Comparison of ENCODE assay signal across 9 mouse cellular contexts in the genomic region with DNA sequence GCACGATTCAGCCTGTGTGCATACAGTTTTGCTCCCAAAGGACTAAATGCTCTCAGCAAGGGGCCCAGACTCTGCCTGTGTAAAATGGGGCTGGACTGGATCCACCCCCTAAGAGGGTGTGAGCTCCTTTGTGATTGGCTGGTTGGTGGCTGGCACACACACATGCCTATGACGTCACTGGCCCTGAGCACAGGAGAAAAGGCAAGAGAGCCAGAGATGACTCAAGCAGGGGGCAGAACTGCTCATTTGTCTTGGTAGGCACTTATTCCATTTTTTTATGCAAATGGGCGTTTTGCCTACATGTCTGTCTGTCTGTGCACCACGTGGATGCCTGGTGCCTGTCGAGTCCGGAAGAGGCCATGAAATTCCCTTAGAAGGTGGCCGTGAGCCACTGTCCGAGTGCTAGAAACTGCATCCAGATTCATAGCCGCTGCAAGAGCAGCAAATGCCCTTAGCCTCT. TPM values are rescaled to one million over a fixed set of nuclear protein-coding genes. Genes with fewer than 3 reads are reported as not detected.
DNase-seq lines count a peak whose midpoint lies in the region; ATAC-seq and TF ChIP-seq lines count a peak whose summit lies in the region.
"Had no signal": no experiment of that assay in that cellular context is flagged by ENCODE, and none has a peak within 500 bp of the region (broad histone marks: within the 10 kb centered on the region; RNA-seq: fewer than 3 reads in every experiment).

No protein-coding gene starts in this region.

- H3K36me3 ChIP-seq in forebrain, embryonic 13.5 days (ENCODE audit: poor library complexity, severe bottlenecking): no peaks in the 10 kb centered on the region
- no peaks in the 10 kb centered on the region for H3K36me3 ChIP-seq in hindbrain, embryonic 11.5 days (ENCODE audit: control insufficient read depth, insufficient read depth, low read length)
- H3K36me3 ChIP-seq in lung, postnatal 0 days (ENCODE audit: insufficient read depth, low read length): no peaks in the 10 kb centered on the region

- ATAC-seq in forebrain, embryonic 13.5 days: peak; percentile 82
- ATAC-seq in hindbrain, embryonic 11.5 days (ENCODE audit: low FRiP score): peak; percentile 69
- ATAC-seq in lung, postnatal 0 days: peak; percentile 84
- no peak for ATAC-seq in erythroid progenitor cell, adult 5-6 weeks (replicated peaks; ENCODE audit: low FRiP score, poor library complexity, severe bottlenecking)

- H3K27ac ChIP-seq in forebrain, embryonic 13.5 days: no peak overlapping the region
- H3K27ac ChIP-seq in hindbrain, embryonic 11.5 days (ENCODE audit: low read depth, low read length): no peak overlapping the region
- H3K27ac ChIP-seq in lung, postnatal 0 days (ENCODE audit: low read length): no peak overlapping the region

- H3K9me3 ChIP-seq in forebrain, embryonic 13.5 days (replicated peaks): no peaks in the 10 kb centered on the region
- no peaks in the 10 kb centered on the region for H3K9me3 ChIP-seq in hindbrain, embryonic 11.5 days (ENCODE audit: control insufficient read depth, low read length)
- H3K9me3 ChIP-seq in lung, postnatal 0 days (ENCODE audit: low read length): no peaks in the 10 kb centered on the region

- H3K4me2 ChIP-seq in forebrain, embryonic 13.5 days: peak overlapping the region; percentile 51
- 0 out of 2 replicates have a peak overlapping the region, but pooled peaks have one; percentile 9 for H3K4me2 ChIP-seq in hindbrain, embryonic 11.5 days (replicated peaks; ENCODE audit: low read depth, low read length)
- peak overlapping the region; percentile 30; the same call in 1 of the 2 replicates for H3K4me2 ChIP-seq in lung, postnatal 0 days (replicated peaks; ENCODE audit: low read depth, low read length)

- H3K4me1 ChIP-seq in forebrain, embryonic 13.5 days: peaks cover 13% of the 10 kb centered on the region
- H3K4me1 ChIP-seq in hindbrain, embryonic 11.5 days (replicated peaks; ENCODE audit: control insufficient read depth, insufficient read depth, low read length): no peaks in the 10 kb centered on the region; the same call in 1 of the 2 replicates
- no peaks in the 10 kb centered on the region for H3K4me1 ChIP-seq in lung, postnatal 0 days (ENCODE audit: insufficient read depth, low read depth, low read length)

- no peak for TF ChIP-seq EP300 in lung, postnatal 0 days (IDR thresholded peaks at IDR 0.05)

- WGBS in forebrain, embryonic 13.5 days: 21% methylated on average over 9 of the region's 9 CpGs
- WGBS in hindbrain, embryonic 11.5 days: 26% methylated on average over 9 of the region's 9 CpGs
- 11% methylated on average over 9 of the region's 9 CpGs for WGBS in lung, postnatal 0 days

- H3K27me3 ChIP-seq in forebrain, embryonic 13.5 days: peaks cover 3% of the 10 kb centered on the region; the same call in 1 of the 2 replicates
- H3K27me3 ChIP-seq in hindbrain, embryonic 11.5 days (ENCODE audit: control insufficient read depth, insufficient read depth, low read length): no peaks in the 10 kb centered on the region
- H3K27me3 ChIP-seq in lung, postnatal 0 days (replicated peaks; ENCODE audit: insufficient read depth, low read length): no peaks in the 10 kb centered on the region

- peak; percentile 85 for DNase-seq in MN1 (ENCODE audit: low spot score)
- DNase-seq in c-Kit-positive CD71-negative TER-119-negative erythroid progenitor cells, embryonic 14.5 days (ENCODE audit: low read depth): peak; percentile 89
- peak; percentile 75 for DNase-seq in hindbrain, embryonic 11.5 days (ENCODE audit: low spot score)
- DNase-seq in layer of hippocampus, postnatal 14 days (ENCODE audit: low spot score in 2 of 2): peak; percentile 36 to 59
- peak; percentile 89 for DNase-seq in lung, postnatal 0 days (ENCODE audit: low spot score)
- DNase-seq in ovary, postnatal 10 days (ENCODE audit: low spot score): peak; percentile 19

- peak overlapping the region; percentile 43; the same call in 1 of the 2 replicates for H3K9ac ChIP-seq in forebrain, embryonic 13.5 days
- peak overlapping the region; percentile 17; the same call in 1 of the 2 replicates for H3K9ac ChIP-seq in hindbrain, embryonic 11.5 days (ENCODE audit: low read depth, low read length)
- H3K9ac ChIP-seq in lung, postnatal 0 days (replicated peaks; ENCODE audit: low read depth): no peak overlapping the region

- peak overlapping the region; percentile 27 for H3K4me3 ChIP-seq in forebrain, embryonic 13.5 days
- H3K4me3 ChIP-seq in hindbrain, embryonic 11.5 days (ENCODE audit: low read depth, low read length): no peak overlapping the region
- H3K4me3 ChIP-seq in lung, postnatal 0 days (ENCODE audit: low read depth, low read length): no peak overlapping the region

- 0 out of 2 replicates have a peak, but pooled peaks have one; percentile 3 for TF ChIP-seq CTCF in lung, postnatal 0 days (IDR thresholded peaks at IDR 0.05)

RNA-seq across cellular contexts. Expression of a gene that starts 10.7 kb away (rescaled TPM):
- polyA plus RNA-seq in forebrain, embryonic 13.5 days (2015; fragmentation: Nextera tagmentation; extraction: Ambion mirVana): not detected in 2 replicates
- not detected in 2 replicates for polyA plus RNA-seq in hindbrain, embryonic 11.5 days (2014; fragmentation: Nextera tagmentation; extraction: Ambion mirVana)
- not detected for total RNA-seq in layer of hippocampus, postnatal 14 days (2021)
- polyA plus RNA-seq in lung, postnatal 0 days (2015; fragmentation: Nextera tagmentation; extraction: Ambion mirVana): not detected in 2 replicates
- total RNA-seq in erythroid progenitor cell, adult 5-6 weeks (2015; ENCODE audit: low replicate concordance): not detected in 2 replicates
- total RNA-seq in erythroid progenitor cell, adult 5-6 weeks (2017; ENCODE audit: low replicate concordance): not detected in 2 replicates
- total RNA-seq: neutrophil, adult 5-6 weeks had no signal

RNA-seq across cellular contexts. Expression of a gene that starts 19.0 kb away (rescaled TPM):
- polyA plus RNA-seq in forebrain, embryonic 13.5 days (2015; fragmentation: Nextera tagmentation; extraction: Ambion mirVana): 1.7 and 1.9 TPM in 2 replicates
- polyA plus RNA-seq in hindbrain, embryonic 11.5 days (2014; fragmentation: Nextera tagmentation; extraction: Ambion mirVana): 1.3 TPM in 2 replicates
- 1 to 10 TPM; 4.2 to 5.3 TPM for total RNA-seq in layer of hippocampus, postnatal 14 days (2021)
- polyA plus RNA-seq in lung, postnatal 0 days (2015; fragmentation: Nextera tagmentation; extraction: Ambion mirVana): 0.23 and 0.60 TPM in 2 replicates
- not detected in 2 replicates for total RNA-seq in erythroid progenitor cell, adult 5-6 weeks (2015; ENCODE audit: low replicate concordance)
- not detected in 2 replicates for total RNA-seq in erythroid progenitor cell, adult 5-6 weeks (2017; ENCODE audit: low replicate concordance)
- total RNA-seq: neutrophil, adult 5-6 weeks had no signal

RNA-seq across cellular contexts. Expression of a gene that starts 50.9 kb away (rescaled TPM):
- 0.08 and 0.19 TPM in 2 replicates for polyA plus RNA-seq in forebrain, embryonic 13.5 days (2015; fragmentation: Nextera tagmentation; extraction: Ambion mirVana)
- polyA plus RNA-seq in hindbrain, embryonic 11.5 days (2014; fragmentation: Nextera tagmentation; extraction: Ambion mirVana): 0.24 and 0.68 TPM in 2 replicates
- 1 to 10 TPM; 1.1 to 1.4 TPM for total RNA-seq in layer of hippocampus, postnatal 14 days (2021)
- 1.6 TPM in 2 replicates for polyA plus RNA-seq in lung, postnatal 0 days (2015; fragmentation: Nextera tagmentation; extraction: Ambion mirVana)
- 0.42 TPM in 1 of 2 replicates, not detected in the other for total RNA-seq in erythroid progenitor cell, adult 5-6 weeks (2015; ENCODE audit: low replicate concordance)
- 0.51 and 0.83 TPM in 2 replicates for total RNA-seq in erythroid progenitor cell, adult 5-6 weeks (2017; ENCODE audit: low replicate concordance)

Comparison
In these comparisons a context has a peak if more than half of its experiments do, and no peak if none do; other contexts are left out.
1. DNase-seq: peak in every context shown above with its lines; median percentile 89 in c-Kit-positive CD71-negative TER-119-negative erythroid progenitor cells, embryonic 14.5 days; 89 in lung, postnatal 0 days; 85 in MN1; 75 in hindbrain, embryonic 11.5 days; 48 in layer of hippocampus, postnatal 14 days; 19 in ovary, postnatal 10 days.